Mouse (Mus musculus): ENCODE measurements at regions not wholly inside any gene's neighbourhood (a gene's known extent, or its start where the extent isn't known, plus 50 kb on each side); places are given as distances from the start of the nearest gene placed in this dataset.

- WGBS = 40% methylated on average over 11 of the region's 11 CpGs
- Histone ChIP-seq H3K4me2 (peak overlapping the region; percentile 3; the same call in 1 of the 2 replicates), H3K4me3 (no peak overlapping the region), H3K27me3 (no peaks in the 10 kb centered on the region), H3K9ac (no peak overlapping the region), H3K27ac (replicated peaks) (no peak overlapping the region), H3K36me3 (no peaks in the 10 kb centered on the region), H3K9me3 (no peaks in the 10 kb centered on the region), H3K4me1 (replicated peaks) (peaks cover 7% of the 10 kb centered on the region)
- ATAC-seq (ENCODE audit: low FRiP score, low read depth) = peak; percentile 78
Observed at GRCm38 (mm10) chr9:100194604-100195444, 291.8 kb downstream of the Il20rb start.

- Histone ChIP-seq H3K4me1 (replicated peaks) (peaks cover 7% of the 10 kb centered on the region), H3K9ac (no peak overlapping the region), H3K27ac (replicated peaks) (no peak overlapping the region), H3K4me3 (no peak overlapping the region), H3K9me3 (no peaks in the 10 kb centered on the region), H3K36me3 (no peaks in the 10 kb centered on the region), H3K4me2 (no peak overlapping the region), H3K27me3 (no peaks in the 10 kb centered on the region)
- 48% methylated on average over 5 of the region's 5 CpGs for WGBS
- no peak; the same call in 1 of the 2 replicates for ATAC-seq (ENCODE audit: low FRiP score, low read depth)
Observed at GRCm38 (mm10) chr9:100194158-100194557, 292.4 kb downstream of the Il20rb start.

- 76% methylated on average over 9 of the region's 9 CpGs for WGBS
- Histone ChIP-seq H3K4me2 (no peak overlapping the region), H3K27ac (replicated peaks) (no peak overlapping the region), H3K4me3 (no peak overlapping the region), H3K36me3 (no peaks in the 10 kb centered on the region), H3K27me3 (no peaks in the 10 kb centered on the region), H3K4me1 (replicated peaks) (no peaks in the 10 kb centered on the region), H3K9ac (no peak overlapping the region), H3K9me3 (no peaks in the 10 kb centered on the region)
- no peak for ATAC-seq (ENCODE audit: low FRiP score, low read depth)
Observed at GRCm38 (mm10) chr9:100184081-100184480, 302.5 kb downstream of the Il20rb start.

GRCm38 (mm10) chr9:100176291-100176690 is 300.3 kb upstream of the Sox14 start:
- Histone ChIP-seq H3K27ac (replicated peaks) (no peak overlapping the region), H3K4me3 (no peak overlapping the region), H3K4me2 (no peak overlapping the region), H3K9me3 (no peaks in the 10 kb centered on the region), H3K9ac (no peak overlapping the region), H3K4me1 (replicated peaks) (no peaks in the 10 kb centered on the region), H3K36me3 (no peaks in the 10 kb centered on the region), H3K27me3 (no peaks in the 10 kb centered on the region)
- 94% methylated on average over 5 of the region's 5 CpGs for WGBS
- ATAC-seq (ENCODE audit: low FRiP score, low read depth) = no peak

GRCm38 (mm10) chr9:100166256-100166655 is 290.3 kb upstream of the Sox14 start:
- no peak for ATAC-seq (ENCODE audit: low FRiP score, low read depth)
- Histone ChIP-seq H3K9me3 (no peaks in the 10 kb centered on the region), H3K4me1 (replicated peaks) (no peaks in the 10 kb centered on the region), H3K9ac (no peak overlapping the region), H3K27me3 (no peaks in the 10 kb centered on the region), H3K4me3 (no peak overlapping the region), H3K4me2 (no peak overlapping the region), H3K36me3 (no peaks in the 10 kb centered on the region), H3K27ac (replicated peaks) (no peak overlapping the region)
- WGBS = 85% methylated on average over 5 of the region's 5 CpGs

DNA sequence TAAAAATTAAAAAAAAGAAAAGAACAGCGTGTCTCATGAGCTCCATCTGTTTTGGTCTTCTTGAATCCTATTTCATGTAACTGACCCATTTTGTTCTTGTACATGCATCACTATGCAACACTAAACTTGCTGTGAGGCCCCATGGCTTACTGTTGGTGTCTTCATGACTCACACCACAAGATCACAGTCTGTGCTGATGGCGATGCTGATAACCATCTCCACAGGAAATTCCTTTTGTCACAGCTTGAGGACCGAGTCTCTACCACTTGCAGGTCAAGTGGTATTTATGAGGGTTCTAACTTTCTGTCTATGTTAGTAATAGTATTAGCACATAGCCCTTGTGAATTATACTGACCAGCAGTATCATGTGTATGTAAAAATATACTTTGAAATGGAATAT is 286.0 kb upstream of the Sox14 start:
- no peaks in the 10 kb centered on the region for H3K4me1 ChIP-seq (replicated peaks)
- ATAC-seq (ENCODE audit: low FRiP score, low read depth) = no peak
- WGBS = 84% methylated on average over 3 of the region's 3 CpGs
- H3K27me3 ChIP-seq = no peaks in the 10 kb centered on the region
- H3K9ac ChIP-seq = no peak overlapping the region
- H3K36me3 ChIP-seq = no peaks in the 10 kb centered on the region
- no peak overlapping the region for H3K4me2 ChIP-seq
- H3K4me3 ChIP-seq = no peak overlapping the region
- H3K9me3 ChIP-seq = no peaks in the 10 kb centered on the region
- no peak overlapping the region for H3K27ac ChIP-seq (replicated peaks)
